Mouse (Mus musculus) lung, adult 18-20 months (tissue): Measurements from ENCODE around the gene Slc13a1.
A peak's percentile ranks its signal among the peaks of the same experiment; 100 is the strongest.

Experiments
- DNase-seq, 2 experiments: peaks; one replicate each; pipeline ENCODE4 v3.0.0; 2022; ENCODE audit warnings: mixed read lengths in 2 of 2

Gene Slc13a1

DNA sequence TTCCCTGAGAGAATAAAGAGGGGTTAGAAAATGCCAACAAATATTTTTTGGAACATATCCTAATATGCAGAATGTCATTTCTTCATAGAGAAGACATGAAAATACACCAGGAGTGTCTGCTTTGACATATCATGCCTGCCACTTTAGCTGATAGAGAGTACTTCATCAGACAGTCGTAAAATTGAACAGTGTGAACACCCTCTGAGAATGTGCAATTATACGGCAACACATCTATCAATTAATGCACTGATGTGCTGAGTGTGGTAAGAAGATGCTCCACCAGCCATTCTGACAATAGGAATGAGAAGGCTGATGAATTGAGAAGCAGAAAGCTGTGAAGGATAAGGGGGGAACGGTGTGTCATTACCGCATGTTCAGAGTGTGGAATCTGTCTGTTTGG lies 95.1 kb downstream of the Slc13a1 start:
- DNase-seq, result no peak

DNA sequence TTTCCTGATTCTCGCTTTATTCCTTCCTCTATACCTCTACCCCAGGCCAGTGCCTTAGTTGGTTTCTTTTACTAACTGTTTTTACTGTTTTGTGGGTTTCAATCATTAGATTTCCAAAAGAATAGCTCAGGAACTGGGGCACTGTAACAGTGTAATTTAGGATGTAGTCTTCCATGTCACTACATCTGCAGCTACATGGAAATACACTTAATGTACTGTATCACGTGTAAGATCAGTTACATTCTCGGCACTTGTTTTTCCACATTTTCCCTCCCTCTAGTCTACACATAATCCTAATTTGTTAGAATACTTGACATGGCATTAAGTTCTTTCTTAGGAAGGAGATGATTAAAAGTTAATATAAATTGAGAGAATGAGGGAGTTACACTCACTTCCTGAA lies 108.1 kb downstream of the Slc13a1 start:
- no peak for DNase-seq

DNA sequence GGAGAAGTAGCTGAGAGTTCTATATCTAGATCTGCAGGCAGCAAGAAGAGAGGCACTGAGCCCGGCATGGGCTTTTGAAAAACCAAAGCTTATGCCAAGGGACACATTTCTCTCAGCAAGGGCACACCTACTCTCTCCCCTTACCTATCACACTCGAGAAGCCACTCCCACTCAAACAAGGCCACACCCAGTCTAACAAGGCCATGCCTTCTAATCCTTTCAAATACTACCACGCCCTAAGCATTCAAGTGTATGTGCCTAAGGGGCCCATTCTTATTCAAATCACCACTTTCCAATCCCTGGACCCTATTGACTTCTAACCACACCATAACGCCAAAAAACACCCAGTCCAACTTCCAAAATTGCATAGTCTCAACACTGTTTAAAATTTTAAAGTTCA lies 112.8 kb downstream of the Slc13a1 start:
- DNase-seq, result no peak

DNA sequence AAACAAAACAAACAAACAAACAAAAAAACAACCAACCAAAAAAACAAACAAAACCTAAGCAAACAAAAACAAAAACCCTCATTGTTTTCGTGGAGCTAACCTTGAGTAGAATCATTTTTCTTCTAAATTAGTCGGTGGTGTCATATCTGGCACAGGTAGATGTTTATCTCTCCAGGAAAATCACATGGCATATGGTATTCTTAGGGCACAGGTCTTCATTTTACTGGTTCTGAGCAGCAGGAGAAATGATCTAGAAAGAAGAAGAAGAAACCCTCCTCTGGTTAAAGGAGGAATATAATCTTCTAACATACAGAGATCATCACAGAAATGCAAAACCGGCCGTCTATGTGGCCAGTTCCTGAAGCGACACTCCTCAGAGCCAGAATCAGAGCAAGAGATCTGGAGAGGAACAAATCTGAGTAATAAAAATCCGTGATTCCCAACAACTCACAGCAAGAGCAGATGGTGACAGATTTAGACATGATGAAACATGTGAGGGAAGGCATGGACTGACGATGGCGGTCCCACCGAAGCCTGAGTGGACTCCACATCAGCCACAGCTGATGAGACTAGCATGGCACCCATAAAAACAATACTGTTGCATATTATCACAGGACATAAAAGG lies 113.7 kb downstream of the Slc13a1 start:
- DNase-seq, result no peak

DNA sequence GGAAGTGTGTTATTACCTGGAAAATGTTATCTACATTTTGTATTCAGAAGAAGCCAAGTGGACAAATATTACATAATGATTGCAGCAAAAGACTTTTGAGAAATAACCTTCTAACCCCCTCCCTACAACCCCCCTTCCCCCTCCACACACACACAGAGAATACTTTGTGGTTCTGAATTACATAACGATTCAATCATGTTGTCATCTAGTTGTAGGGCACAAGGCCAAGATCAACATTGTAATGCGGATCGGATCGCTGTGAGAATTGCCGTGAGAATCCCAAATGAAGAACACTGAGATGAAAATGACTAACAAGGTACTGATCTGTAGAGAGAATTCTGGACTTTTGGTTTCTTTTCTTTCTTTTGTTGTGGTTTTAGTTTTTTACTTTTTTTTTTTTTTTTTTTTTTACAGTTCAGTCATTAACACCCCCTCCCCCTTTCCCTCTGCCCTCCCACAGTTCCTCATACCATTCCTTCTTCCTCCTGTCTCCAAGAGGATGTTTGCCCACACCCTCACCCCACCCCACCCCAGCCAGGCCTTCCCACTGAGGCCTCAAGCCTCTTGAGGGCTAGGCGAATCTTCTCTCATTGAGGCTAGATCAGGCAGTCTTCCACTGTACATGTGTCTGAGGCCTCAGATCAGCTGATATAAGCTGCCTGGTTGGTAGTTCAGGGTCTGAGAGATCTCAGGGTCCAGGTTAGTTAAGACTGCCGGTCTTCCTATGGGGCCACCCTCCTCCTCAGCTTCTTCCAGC lies 120.7 kb downstream of the Slc13a1 start:
- DNase-seq, result peak; percentile 3 to 42

DNA sequence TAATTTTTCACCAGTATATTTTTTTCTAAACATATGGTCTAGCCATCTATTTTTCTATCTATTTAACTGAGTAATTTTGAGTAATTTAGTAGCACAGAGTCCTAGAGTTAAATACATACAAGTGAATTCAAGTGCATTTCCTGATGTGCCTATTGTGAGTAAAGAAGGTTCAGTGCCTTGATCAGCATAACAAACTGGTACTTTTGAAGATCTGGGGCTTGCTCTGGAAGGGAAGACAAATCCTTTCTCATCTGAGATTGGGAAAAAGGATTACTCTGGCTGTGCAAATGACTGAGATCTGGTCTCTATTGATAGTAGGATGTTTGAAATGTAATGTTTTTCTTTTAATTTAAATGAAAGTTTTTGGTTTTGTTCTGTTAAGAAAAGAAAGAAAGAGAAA lies 124.4 kb downstream of the Slc13a1 start:
- no peak for DNase-seq
